Mouse (Mus musculus) cerebellum, postnatal 10 days (tissue): ENCODE data around the gene 1190005I06Rik.

ENCODE experiments used
- DNase-seq, 2 experiments: peaks; one replicate each; pipeline ENCODE4 v3.0.0; 2021; ENCODE audit warnings: mixed read lengths in 2 of 2

1190005I06Rik gene

DNA sequence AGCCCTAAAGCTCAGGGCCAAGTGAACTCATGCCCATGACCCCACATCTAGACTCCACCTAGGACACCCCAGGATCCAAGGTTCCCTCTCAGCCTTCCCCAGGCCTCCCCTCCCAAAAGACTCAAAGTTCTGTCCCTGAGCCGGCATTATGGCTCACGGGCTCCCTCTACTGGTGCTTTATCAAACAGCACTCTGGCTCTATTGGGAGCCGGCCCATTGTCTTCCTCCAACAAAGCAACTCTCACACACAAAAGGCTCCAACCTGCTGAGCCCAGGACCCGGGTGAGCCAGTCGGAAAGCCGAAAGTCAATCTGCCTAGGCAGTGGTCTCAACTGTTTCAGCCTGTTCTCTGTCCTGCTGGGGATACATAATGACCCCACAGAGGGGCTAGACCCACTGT lies 29.3 kb downstream of the 1190005I06Rik start:
- peak; percentile 85 to 89 for DNase-seq

DNA sequence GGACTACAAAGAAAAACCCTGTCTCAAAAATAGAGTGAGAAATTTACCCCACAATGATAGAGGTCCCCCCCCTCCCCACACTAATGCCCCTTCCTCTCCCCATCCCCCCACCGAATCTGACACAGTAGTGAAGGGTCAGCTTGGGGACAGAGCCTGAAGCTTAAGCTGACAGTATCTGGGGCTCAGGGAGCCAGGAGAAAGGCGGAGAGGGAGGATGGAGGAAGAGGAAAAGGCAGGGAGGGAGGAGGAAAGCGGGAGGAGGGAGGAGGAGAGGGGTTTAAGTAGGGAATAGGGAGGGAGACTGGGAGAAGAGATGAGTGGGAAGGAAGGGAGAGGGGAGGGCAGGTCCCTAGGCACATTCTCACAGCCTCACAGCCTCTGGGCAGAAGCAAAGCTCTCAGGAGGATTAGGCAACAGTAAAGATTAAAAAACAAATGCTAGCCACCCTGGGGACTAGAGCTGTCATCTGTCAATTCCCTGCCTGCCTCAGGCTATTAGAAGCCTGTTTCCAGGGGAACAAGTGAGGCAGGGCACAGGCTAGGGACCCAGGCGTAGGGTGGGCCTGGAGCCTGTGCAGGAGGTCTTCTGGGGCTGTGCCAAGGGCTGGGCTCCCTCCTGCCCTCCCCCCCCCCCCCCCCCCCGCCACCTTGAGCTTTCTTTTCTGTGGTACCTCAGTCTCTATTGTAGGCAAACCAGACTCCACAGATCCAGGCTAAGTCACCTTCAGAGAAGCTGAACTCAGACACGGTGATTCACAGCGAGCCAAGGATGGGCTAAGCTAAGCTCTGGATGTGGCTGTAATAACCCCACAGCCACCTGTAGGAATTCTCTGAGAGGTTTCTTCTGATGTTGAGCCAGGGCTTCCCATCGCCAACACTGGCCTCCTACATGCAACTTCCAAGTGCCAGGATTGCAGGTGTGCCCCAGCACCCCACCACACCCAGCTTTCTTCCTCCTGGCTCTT lies 30.5 kb downstream of the 1190005I06Rik start:
- no peak for DNase-seq

DNA sequence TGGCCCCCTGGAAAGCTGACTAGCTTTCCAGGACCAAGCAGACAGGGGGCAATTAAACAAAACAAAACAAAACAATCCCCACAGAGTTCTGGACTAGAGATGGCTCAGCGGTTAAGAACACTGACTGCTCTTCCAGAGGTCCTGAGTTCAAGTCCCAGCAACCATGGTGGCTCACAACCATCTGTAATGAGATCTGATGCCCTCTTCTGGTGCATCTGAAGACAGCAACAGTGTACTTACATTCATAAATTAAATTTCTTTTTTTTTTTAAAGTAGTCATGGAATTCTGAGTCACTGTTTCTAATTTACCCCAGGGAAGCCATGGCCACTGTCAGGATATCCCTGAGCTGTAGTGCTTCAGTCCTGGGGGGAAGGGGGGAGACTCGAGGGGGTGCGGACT lies 32.9 kb downstream of the 1190005I06Rik start:
- no peak for DNase-seq

DNA sequence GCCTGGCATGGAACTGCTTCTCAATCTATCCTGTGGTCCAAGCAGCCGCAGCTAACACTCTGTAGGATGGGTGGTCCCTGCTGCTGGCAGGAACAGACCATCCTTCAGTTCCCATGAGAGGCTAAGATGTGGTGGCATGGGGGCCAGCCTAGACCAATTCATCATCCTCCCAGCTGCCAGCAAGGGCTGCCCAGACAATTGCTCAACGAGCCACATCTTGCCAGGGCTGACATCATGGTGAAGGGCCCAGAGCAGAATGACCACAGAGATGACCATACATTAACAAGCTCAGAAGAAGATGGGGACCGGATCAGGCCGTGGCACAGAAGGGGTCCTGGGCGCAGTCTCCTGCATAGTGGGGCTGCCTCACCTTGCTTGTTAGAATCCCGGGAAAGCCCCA lies 36.6 kb downstream of the 1190005I06Rik start:
- DNase-seq: no peak

DNA sequence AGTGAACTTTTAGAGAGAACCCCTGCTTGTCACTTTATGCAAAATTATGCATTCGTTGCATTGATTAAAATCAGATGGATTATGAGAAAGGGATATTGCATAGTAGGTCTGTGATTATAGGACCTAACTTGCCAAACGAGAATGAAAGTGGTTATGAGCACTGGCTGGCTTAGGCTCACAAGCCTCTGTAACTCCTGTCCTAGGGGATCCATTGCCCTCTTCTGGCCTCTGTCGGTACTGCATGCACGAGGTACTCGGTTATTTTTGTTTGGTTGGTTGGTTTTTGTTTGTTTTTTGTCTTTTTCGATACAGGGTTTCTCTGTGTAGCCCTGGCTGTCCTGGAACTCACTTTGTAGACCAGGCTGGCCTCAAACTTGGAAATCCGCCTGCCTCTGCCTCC lies 39.5 kb downstream of the 1190005I06Rik start:
- DNase-seq: peak; percentile 91 to 95

DNA sequence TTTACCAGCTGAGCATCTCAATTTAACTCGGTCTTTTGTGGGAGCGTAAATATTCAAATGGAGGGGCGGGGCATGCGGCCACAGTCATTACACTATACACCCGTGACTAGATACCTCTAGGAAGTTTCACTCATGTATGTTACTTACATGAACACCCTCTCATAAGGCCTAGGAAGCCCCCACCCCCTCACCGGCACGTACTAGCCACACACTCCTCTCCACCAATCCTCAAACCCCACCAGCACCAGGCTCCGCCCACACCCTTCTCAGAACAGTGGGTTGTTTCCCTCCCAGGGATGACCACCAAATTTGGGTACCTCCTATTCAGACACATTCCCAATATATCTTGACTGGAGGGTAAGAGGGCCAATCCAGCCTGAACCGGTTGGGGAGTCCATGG lies 40.0 kb downstream of the 1190005I06Rik start:
- DNase-seq: no peak

DNA sequence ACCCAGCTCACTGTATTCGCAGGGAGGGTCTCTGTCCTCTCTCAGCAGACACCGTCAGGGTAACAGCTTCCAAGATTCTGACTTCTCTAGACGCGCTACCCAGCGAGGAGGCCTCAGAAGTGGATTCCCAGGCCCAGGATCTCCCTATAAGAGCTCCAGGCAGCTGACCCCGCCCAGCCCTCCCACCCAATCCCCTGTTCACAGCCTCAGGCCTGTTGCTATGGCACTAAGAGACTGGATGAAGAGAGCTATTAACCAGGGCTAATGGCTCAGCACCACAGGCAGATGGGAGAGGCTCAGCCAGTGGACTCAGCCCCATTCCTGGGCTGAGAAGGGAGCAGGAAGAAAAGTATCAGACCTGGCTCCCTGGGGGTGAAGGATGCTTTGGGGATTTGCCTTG lies 44.8 kb downstream of the 1190005I06Rik start:
- no peak for DNase-seq

DNA sequence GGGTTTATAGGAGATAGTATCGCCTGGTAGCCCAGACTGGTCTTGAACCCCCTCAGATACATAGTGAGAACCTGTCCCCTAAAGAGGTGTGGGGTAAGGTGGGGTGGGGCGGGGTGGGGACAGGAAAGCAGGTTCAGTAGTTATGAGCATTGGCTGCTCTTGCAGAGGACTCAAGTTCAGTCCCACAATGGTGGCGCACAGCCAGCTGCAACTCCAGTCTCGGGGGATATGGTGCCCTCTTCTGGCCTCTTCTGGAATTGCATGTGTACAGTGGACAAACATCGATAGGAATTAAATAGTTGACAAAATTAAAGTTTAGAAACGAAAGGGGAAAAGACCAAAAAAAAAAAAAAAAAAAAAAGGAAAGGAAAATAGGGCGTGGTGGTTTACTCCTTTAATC lies 47.9 kb downstream of the 1190005I06Rik start:
- DNase-seq: peak; percentile 89 to 93

DNA sequence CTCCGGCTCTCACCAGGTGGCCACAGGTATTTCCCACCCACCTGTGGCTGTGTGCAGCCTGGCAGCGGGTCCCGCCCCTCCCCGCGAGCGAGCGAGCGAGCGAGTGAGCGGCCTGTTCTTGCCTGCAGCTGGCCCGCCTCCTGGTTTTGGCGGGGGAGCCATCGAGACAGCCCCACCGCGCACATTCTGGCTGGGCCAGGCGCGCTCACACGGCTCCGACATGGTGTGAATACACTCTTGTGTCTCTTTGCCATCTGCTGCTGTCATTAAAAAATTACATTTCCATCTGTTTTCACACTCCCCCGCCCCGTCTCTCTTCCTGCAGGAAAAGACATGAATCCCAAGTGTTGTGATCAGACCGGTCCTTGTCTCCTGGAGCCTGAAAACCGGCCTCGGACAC lies 48.9 kb downstream of the 1190005I06Rik start:
- peak; percentile 84 to 90 for DNase-seq

DNA sequence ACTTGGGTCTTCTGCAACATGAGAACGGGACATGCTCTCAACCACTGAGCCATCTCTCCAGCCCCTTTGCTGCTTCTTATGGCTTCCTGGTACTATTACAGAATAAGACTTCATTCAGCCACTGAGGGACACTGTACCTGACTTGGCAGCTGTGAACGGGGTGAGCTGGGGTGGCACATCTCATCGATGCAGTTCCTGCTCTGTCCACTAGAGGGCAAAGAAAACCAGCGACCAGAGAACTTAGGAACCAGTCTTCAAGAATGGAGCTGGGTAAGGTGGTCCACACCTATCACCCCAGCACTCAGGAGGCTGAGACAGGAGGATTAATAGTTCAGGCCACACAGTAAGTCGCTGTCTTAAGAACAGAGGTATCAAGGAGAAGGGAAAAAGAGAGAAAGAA lies 51.5 kb downstream of the 1190005I06Rik start:
- peak; percentile 83 to 87 for DNase-seq

DNA sequence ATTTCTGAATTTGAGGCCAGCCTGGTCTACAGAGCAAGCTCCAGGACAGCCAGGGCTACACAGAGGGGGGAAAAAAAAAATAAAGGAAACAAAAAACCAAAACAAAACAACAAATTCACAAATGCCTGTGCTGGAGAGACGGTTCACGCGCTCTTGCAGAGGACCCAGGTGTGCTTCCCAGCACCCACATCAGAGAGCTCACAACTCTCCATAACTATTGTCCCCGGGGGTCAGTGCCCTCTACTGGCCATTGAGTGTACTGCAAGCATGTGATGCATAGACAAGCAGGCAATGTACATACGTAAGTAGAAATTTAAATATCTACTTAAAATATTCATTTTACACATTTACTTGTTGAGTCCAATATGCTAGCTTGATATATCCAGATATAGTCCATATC lies 52.9 kb downstream of the 1190005I06Rik start:
- DNase-seq: no peak

DNA sequence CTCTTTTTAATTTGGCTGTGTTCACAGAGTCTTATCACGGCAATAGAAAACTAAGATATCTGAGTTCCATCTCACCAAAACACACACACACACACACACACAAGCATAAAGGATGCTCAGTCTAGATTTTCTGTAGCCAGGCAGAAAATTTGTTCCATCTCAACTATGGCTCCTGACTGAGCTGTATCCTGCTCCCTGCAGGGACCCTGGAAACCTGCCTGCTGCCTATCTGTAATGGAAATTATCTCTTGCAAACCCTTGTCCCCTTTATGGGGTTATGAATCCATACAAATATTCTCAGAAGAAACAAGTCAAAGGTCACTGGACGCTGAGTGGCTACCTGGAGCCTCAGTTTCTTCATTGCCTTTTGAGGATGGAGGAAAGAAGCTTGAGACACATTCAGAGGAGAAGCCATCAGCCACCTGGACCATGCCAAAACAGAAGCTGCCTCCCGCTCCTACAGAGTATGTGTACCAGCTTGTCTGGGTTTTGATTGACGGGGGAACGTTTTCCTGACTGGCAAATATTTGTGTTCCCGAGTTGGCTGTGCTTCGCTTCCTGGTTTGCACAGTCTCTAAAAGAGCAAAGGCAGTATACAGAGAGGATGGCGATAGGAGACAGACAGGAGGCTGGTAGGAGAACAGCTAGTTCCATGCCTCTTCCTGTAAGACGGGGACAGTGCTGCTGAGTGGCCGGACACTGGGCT lies 55.7 kb downstream of the 1190005I06Rik start:
- DNase-seq: peak; percentile 82 to 84

DNA sequence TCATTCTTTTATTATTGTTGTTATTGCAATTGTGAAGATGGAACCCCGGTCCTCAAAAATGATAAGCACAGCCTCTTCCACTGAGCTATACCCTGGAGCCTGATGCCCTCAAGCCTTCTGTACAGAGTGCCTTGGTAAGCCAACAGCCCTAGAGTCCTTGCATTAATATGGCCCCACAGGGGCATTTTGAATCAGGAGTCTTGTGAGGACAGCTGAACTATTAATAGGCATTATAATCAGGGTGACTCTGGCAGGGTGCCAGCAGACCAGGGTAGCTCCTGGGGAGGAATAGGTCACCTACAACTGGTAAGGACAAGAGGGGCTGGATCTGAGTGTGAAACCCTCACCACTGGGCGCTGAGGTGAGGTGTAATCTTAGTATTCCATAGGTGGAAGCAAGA lies 57.5 kb downstream of the 1190005I06Rik start:
- DNase-seq: peak; percentile 65 to 69

DNA sequence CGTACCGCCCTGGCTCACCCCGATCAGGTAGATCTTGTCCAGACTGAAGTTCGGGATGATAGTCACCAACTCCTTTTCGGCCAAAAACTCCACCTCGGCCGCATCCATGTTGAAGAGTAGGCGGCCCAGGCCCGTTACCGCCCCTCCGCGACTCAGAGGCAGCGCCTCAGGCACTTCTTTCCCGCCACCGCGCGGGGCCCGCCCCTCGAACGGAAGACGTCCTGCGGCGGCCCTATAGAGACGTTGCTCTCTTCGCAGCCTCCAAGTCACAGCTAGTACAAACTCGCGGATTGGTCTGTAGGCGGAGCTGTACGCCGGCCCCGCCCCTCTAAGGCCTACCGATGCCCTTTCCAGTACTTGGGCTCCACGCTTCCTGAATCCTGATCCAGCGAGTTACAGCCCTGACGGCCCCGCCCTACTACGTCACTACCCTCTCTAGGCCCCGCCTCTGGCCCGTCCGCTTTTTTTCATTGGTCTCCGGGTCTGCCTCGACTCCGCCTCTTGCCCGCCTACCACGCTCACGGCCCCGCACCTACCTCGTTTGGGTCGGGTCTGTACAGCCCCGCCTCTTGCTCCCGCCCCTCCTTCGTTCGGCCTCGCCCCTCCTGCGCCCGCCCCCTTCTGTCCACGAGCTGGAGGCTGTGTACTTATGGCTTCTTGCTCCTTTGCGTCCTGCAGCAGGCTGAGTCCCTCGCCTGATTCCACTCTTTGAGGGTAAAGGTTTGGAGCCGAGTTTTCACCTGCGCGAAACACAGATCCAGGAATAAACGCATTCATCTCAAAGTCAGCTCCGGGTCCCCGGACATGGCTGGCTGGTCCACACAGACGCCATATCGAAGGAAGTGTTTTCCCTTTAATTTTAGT lies 58.3 kb downstream of the 1190005I06Rik start, which contains the start of gene Gins2:
TSS of gene Gins2 (minus strand) at position 397 of the 864 bp plus-strand sequence.
- peak; percentile 99 for DNase-seq

DNA sequence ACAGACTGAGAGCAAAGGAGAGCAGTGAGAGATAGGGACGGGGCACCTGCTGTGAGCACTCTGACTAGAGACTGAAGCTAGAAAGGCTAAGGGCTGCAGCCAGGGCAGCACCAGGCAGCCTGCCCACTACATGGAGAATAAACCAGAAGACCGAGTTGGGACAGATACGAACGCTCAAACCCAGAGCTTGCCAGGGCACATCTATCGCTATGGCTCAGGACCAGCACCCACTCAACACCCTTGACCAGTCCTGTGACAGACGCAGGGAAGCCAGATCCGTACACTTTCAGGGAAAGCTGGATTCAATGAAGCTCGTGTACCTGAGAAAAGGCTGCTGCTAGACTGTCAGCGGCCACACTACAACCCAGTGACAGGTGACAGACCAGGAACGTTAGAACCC lies 61.9 kb downstream of the 1190005I06Rik start:
- DNase-seq: no peak

DNA sequence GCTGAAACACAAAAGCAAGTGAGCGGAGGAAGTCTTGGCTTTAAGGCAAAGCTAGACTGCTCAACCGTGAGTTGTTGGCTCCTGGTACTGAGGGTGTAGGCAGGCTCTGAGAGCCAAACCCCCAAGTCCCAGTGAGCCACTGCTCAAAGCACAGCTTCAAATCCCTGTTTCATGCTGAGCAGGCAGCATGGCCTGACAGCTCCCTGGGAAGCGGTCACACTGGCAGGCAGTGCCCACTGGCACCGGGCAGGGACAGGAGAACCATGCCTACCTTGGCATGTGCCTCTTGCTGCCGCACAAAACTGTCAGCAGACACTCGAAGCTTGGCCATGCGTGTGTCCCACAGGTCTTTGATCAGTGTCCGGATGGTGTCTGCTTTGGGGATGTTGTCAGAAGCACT lies 65.6 kb downstream of the 1190005I06Rik start:
- peak; percentile 74 to 83 for DNase-seq

DNA sequence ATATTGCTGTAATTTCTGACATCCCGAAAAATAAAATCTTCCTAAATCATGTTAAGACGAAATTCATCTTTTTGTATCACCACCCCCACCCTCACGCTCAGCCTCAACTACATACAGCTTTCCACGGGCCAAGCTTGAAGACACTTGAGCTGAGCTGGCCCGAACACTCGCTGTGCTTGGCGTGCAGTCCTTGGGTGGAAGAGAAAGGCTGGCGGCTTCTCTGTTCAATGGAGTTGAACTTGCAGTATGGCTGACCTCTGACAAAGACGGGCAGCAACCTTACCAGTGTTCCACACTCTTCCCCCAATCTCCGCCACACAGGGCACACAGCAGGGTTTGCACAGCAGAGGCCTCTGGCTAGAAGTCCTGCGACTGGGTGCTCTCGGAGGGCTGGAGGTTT lies 66.1 kb downstream of the 1190005I06Rik start:
- DNase-seq: peak; percentile 59 to 67

DNA sequence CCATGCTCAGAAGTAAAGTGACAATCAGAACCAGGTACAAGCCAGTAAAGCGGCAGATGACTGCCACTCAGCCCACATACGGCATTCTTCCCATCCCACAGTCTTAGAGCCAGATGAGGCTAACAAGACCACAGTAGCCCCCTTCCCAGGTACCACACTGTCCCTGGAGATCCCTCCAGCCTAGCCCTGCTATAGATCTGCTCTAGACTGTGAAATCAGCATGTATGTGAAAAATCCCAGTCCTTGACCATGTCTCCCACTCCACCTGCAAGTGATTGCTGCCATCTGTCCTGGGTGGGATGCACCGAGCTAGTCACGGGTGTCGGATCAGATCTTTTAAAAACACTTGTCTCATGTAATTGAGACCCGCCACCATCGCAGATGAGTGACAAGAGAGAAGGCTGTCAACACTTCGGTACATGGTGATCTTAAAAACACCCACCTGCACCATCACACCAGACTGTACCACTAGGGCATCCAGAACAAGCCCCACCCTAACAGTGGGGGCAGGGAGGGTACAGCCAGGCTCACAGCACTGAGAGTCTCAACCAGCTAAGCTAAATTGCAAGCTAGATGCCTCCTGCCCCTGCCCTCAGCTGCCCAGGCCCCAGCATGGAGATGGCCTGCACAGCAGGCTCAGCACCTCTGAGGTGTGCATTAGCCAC lies 67.0 kb downstream of the 1190005I06Rik start:
- DNase-seq: peak; percentile 51 to 54

DNA sequence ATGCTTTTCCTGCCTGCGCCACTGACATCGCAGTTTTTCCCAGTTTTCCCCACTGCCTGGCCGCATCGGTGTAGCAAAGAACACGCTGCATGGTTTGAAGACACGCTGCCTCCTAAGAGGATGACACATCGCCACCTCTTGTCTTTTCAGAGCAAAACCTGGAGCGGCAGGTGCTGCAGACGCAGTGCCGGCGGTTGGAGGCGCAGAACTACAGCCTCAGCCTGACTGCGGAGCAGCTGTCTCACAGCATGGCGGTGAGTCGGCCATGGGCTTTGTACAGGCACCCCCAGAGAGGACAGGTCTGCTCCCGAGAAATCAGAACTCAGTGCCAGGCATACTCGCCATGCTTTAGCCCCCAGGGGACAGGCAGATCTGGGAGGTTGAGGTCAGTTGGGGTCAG lies 69.6 kb downstream of the 1190005I06Rik start:
- DNase-seq: peak; percentile 71 to 77

DNA sequence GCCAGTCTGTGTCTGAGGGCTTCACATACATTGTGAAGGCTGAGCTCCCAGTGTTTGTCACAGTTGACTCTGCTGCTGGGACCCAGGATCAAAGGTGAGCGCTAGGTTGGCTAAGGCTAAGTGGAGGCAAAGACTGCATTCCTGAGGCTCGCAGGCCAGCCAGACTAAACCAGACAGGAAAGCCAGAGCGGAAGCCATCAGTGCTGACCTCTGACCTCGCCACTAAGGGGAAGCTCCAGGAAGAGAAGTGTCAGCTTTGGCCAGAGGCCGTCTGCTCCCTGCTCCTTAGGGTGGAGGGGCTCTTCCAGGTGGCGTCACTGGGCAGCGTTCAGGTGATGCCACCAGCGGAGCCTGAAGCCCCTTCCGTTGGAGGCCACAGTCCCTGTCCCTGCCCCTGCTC lies 71.6 kb downstream of the 1190005I06Rik start:
- peak in 1 of 2 experiments; percentile 16 for DNase-seq

DNA sequence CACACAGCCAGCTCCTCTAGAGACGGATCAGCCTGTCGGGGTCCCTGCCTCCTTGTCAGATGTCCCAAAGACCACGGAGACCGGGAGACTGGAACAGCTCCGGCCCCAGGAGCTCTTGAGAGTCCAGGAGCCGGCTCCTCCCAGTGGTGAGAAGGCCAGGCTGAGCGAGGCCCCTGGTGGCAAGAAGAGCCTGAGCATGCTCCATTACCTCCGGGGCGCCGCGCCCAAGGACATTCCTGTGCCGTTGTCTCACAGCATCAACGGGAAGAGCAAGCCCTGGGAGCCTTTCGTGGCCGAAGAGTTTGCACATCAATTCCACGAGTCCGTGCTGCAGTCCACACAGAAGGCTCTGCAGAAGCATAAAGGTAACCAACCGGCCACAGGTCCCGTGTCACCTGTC lies 72.5 kb downstream of the 1190005I06Rik start:
- DNase-seq: peak in 1 of 2 experiments; percentile 52

DNA sequence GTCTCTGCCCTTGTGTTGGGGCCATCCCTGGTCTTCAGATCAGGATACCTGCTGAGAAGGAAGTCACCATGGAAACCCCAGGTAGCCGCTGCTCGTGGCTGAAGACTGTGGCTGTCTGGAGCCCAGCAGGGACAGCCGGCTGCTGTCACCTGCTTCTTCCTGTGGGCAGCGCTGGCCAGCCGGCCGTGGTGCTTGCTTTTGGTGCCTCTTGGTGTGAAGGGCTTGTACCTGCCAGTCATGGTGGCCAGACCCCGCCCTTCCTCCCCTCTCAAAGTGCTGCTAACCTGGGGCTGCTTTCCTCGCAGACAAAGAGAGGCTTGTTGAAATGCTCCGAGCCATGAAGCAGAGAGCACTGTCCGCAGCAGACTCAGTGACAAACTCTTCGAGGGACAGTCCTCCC lies 73.6 kb downstream of the 1190005I06Rik start:
- DNase-seq: no peak
